Mouse (Mus musculus): Measurements from ENCODE around the gene Crocc2.
"Not testable (repeated sequence)": the region's sequence is repeated elsewhere in the genome, so short reads cannot be mapped to it uniquely, and the experiment has no call there.

Crocc2 gene

GRCm38 (mm10) chr1:93161921-93162320, 6.6 kb upstream of the Crocc2 start:
- no peak for DNase-seq (ENCODE audit: low read depth, low spot score)

GRCm38 (mm10) chr1:93162588-93162987, 5.9 kb upstream of the Crocc2 start:
- DNase-seq (ENCODE audit: low read depth, low spot score), result no peak

- DNase-seq (ENCODE audit: low read depth, low spot score), result no peak
Measured at GRCm38 (mm10) chr1:93165447-93165846, 3.1 kb upstream of the Crocc2 start.

GRCm38 (mm10) chr1:93166346-93167079, 2.0 kb upstream of the Crocc2 start:
- DNase-seq (ENCODE audit: low read depth, low spot score), result no peak

GRCm38 (mm10) chr1:93173665-93174064, 5.1 kb downstream of the Crocc2 start:
- DNase-seq (ENCODE audit: low read depth, low spot score), result no peak

GRCm38 (mm10) chr1:93174399-93174798, 5.9 kb downstream of the Crocc2 start:
- DNase-seq (ENCODE audit: low read depth, low spot score), result peak; percentile 84

- DNase-seq (ENCODE audit: low read depth, low spot score), result no peak
Measured at GRCm38 (mm10) chr1:93175849-93176248, 7.3 kb downstream of the Crocc2 start.

GRCm38 (mm10) chr1:93176525-93177332, 8.2 kb downstream of the Crocc2 start:
- no peak for DNase-seq (ENCODE audit: low read depth, low spot score)

- DNase-seq (ENCODE audit: low read depth, low spot score), result no peak
Measured at GRCm38 (mm10) chr1:93182281-93182680, 13.8 kb downstream of the Crocc2 start.

- DNase-seq (ENCODE audit: low read depth, low spot score), result no peak
Measured at GRCm38 (mm10) chr1:93184071-93184828, 15.7 kb downstream of the Crocc2 start.

- no peak for DNase-seq (ENCODE audit: low read depth, low spot score)
Measured at GRCm38 (mm10) chr1:93190726-93191305, 22.3 kb downstream of the Crocc2 start.

GRCm38 (mm10) chr1:93194961-93195360, 26.4 kb downstream of the Crocc2 start:
- no peak for DNase-seq (ENCODE audit: low read depth, low spot score)

GRCm38 (mm10) chr1:93197454-93197853, 28.9 kb downstream of the Crocc2 start:
- not testable (repeated sequence) for DNase-seq (ENCODE audit: low read depth, low spot score)

GRCm38 (mm10) chr1:93197916-93198315, 29.4 kb downstream of the Crocc2 start:
- no peak for DNase-seq (ENCODE audit: low read depth, low spot score)

GRCm38 (mm10) chr1:93206277-93206970, 37.9 kb downstream of the Crocc2 start:
- DNase-seq (ENCODE audit: low read depth, low spot score), result no peak

- DNase-seq (ENCODE audit: low read depth, low spot score), result no peak
Measured at GRCm38 (mm10) chr1:93207536-93208064, 39.1 kb downstream of the Crocc2 start.

GRCm38 (mm10) chr1:93210213-93210641, 41.7 kb downstream of the Crocc2 start:
- DNase-seq (ENCODE audit: low read depth, low spot score), result no peak

- no peak for DNase-seq (ENCODE audit: low read depth, low spot score)
Measured at GRCm38 (mm10) chr1:93211019-93211418, 42.5 kb downstream of the Crocc2 start.

- no peak for DNase-seq (ENCODE audit: low read depth, low spot score)
Measured at GRCm38 (mm10) chr1:93211549-93212220, 43.2 kb downstream of the Crocc2 start.

- no peak for DNase-seq (ENCODE audit: low read depth, low spot score)
Measured at GRCm38 (mm10) chr1:93212441-93212840, 43.9 kb downstream of the Crocc2 start.
